Mouse (Mus musculus): ENCODE measurements around the gene 1110032A03Rik.

- TF ChIP-seq CTCF (IDR thresholded peaks at IDR 0.05; ENCODE audit: low read depth, low read length): no peak
- TF ChIP-seq GATA2 (IDR thresholded peaks at IDR 0.05; ENCODE audit: borderline replicate concordance, low read depth, low read length): no peak
- no peak for TF ChIP-seq POLR2AphosphoS5 (IDR thresholded peaks at IDR 0.05; ENCODE audit: insufficient replicate concordance, low read depth, low read length)
- TF ChIP-seq TAL1 (conservative IDR thresholded peaks at IDR 0.05; ENCODE audit: low read depth, low read length): no peak
Measured at GRCm38 (mm10) chr9:50750706-50751105, 24.6 kb downstream of the 1110032A03Rik start.
